Mouse (Mus musculus) liver, postnatal 0 days (tissue): ENCODE measurements at regions not wholly inside any gene's neighbourhood (a gene's known extent, or its start where the extent isn't known, plus 50 kb on each side); places are given as distances from the start of the nearest gene placed in this dataset.

Source experiments
- ATAC-seq: fragments of 200-750 bp; cut with Nextera tagmentation; 2 replicates; pipeline ENCODE4 v1.8.0; 2017; ENCODE audit warnings: mild to moderate bottlenecking, moderate library complexity
- DNase-seq: peaks from one replicate; pipeline ENCODE4 v3.0.0-alpha.2; 2016
- H3K27ac ChIP-seq: fragments of 300-500 bp; sonication (generic); 2 replicates; pipeline ENCODE4 v1.5.1; 2014; ENCODE audit warnings: antibody characterized with exemption, moderate library complexity, mild to moderate bottlenecking, low read depth
- H3K27me3 ChIP-seq: fragments of 300-500 bp; sonication (generic); 2 replicates; pipeline ENCODE4 v1.6.1; 2014; ENCODE audit warnings: low read length, control low read depth, mixed read lengths; ENCODE audit not compliant: insufficient read depth
- H3K36me3 ChIP-seq: fragments of 300-500 bp; sonication (generic); replicated peaks from 2 replicates; pipeline ENCODE4 v1.6.1; 2014; ENCODE audit warnings: mild to moderate bottlenecking, control low read depth, low read length, moderate library complexity, mixed read lengths; ENCODE audit not compliant: insufficient read depth
- H3K4me1 ChIP-seq: fragments of 300-500 bp; sonication (generic); 2 replicates; pipeline ENCODE4 v1.6.1; 2014; ENCODE audit warnings: antibody characterized with exemption, mild to moderate bottlenecking, control low read depth; ENCODE audit not compliant: insufficient read depth
- H3K4me2 ChIP-seq: fragments of 300-500 bp; sonication (generic); 2 replicates; pipeline ENCODE4 v1.6.1; 2014; ENCODE audit warnings: low read depth, mild to moderate bottlenecking, low read length, moderate library complexity, mixed read lengths
- H3K4me3 ChIP-seq: fragments of 300-500 bp; sonication (generic); 2 replicates; pipeline ENCODE4 v1.5.1; 2014; ENCODE audit warnings: low read depth, low read length
- H3K9ac ChIP-seq: fragments of 300-500 bp; sonication (generic); replicated peaks from 2 replicates; pipeline ENCODE4 v1.6.1; 2014; ENCODE audit warnings: mild to moderate bottlenecking, moderate library complexity
- H3K9me3 ChIP-seq: fragments of 300-500 bp; sonication (generic); 2 replicates; pipeline ENCODE4 v1.6.1; 2016; ENCODE audit warnings: mild to moderate bottlenecking, control low read depth, low read length, mixed read lengths
- CTCF ChIP-seq: sonication (generic); IDR thresholded peaks from 2 replicates; pipeline ENCODE4 v1.5.1; 2016; ENCODE audit warnings: antibody characterized with exemption, low read depth
- EP300 ChIP-seq: IDR thresholded peaks from 2 replicates; pipeline ENCODE4 v1.6.1; 2016; ENCODE audit warnings: antibody characterized with exemption, low read depth, mild to moderate bottlenecking
- WGBS: fragments of 180-500 bp; shearing (Covaris S2); extraction: QIAGEN DNeasy Blood & Tissue Kit; methylation state at CpG from one replicate; pipeline ENCODE4 v1.1.7; 2014; ENCODE audit not compliant: insufficient replicate concordance; 5-methylcytosine and 5-hydroxymethylcytosine counted together

GRCm38 (mm10) chr7:36076021-36076441 is 273.2 kb upstream of the Zfp507 start:
- Histone ChIP-seq H3K4me3 (no peak overlapping the region), H3K4me2 (no peak overlapping the region), H3K36me3 (no peaks in the 10 kb centered on the region), H3K9ac (no peak overlapping the region), H3K27ac (no peak overlapping the region), H3K4me1 (no peaks in the 10 kb centered on the region), H3K27me3 (no peaks in the 10 kb centered on the region), H3K9me3 (no peaks in the 10 kb centered on the region; the same call in 1 of the 2 replicates)
- DNase-seq (no peak), ATAC-seq (no peak)
- WGBS = 22% methylated on average over 11 of the region's 11 CpGs
- no peak for TF ChIP-seq EP300
- no peak for TF ChIP-seq CTCF

GRCm38 (mm10) chr7:36071774-36072173 is 269.0 kb upstream of the Zfp507 start:
- Histone ChIP-seq H3K27me3 (no peaks in the 10 kb centered on the region), H3K4me2 (peak overlapping the region; percentile 48), H3K9me3 (no peaks in the 10 kb centered on the region), H3K36me3 (no peaks in the 10 kb centered on the region), H3K27ac (no peak overlapping the region), H3K4me1 (no peaks in the 10 kb centered on the region), H3K9ac (no peak overlapping the region), H3K4me3 (0 out of 2 replicates have a peak overlapping the region, but pooled peaks have one; percentile 15)
- TF ChIP-seq CTCF (peak; percentile 68), EP300 (no peak)
- ATAC-seq = no peak
- WGBS = 9% methylated on average over 13 of the region's 13 CpGs
- peak; percentile 33 for DNase-seq

GRCm38 (mm10) chr7:36066725-36067124 is 263.9 kb upstream of the Zfp507 start:
- H3K36me3 ChIP-seq = no peaks in the 10 kb centered on the region
- 50% methylated on average over 3 of the region's 3 CpGs for WGBS
- DNase-seq (peak; percentile 19), ATAC-seq (peak; percentile 50)
- no peaks in the 10 kb centered on the region for H3K27me3 ChIP-seq
- no peak overlapping the region for H3K27ac ChIP-seq
- H3K4me3 ChIP-seq = no peak overlapping the region
- TF ChIP-seq CTCF (no peak), EP300 (no peak)
- H3K9me3 ChIP-seq = no peaks in the 10 kb centered on the region
- H3K9ac ChIP-seq = no peak overlapping the region
- no peaks in the 10 kb centered on the region for H3K4me1 ChIP-seq
- no peak overlapping the region for H3K4me2 ChIP-seq

GRCm38 (mm10) chr7:36061679-36062078 is 258.9 kb upstream of the Zfp507 start:
- DNase-seq (no peak), ATAC-seq (no peak)
- Histone ChIP-seq H3K36me3 (no peaks in the 10 kb centered on the region), H3K9me3 (no peaks in the 10 kb centered on the region), H3K4me2 (no peak overlapping the region), H3K27ac (no peak overlapping the region), H3K9ac (no peak overlapping the region), H3K4me1 (no peaks in the 10 kb centered on the region), H3K27me3 (no peaks in the 10 kb centered on the region), H3K4me3 (no peak overlapping the region)
- WGBS = 73% methylated on average over 3 of the region's 4 CpGs
- TF ChIP-seq CTCF (no peak), EP300 (no peak)

- ATAC-seq (no peak), DNase-seq (no peak)
- Histone ChIP-seq H3K4me2 (no peak overlapping the region), H3K4me3 (no peak overlapping the region), H3K9ac (no peak overlapping the region), H3K4me1 (no peaks in the 10 kb centered on the region), H3K9me3 (no peaks in the 10 kb centered on the region), H3K27me3 (no peaks in the 10 kb centered on the region), H3K36me3 (no peaks in the 10 kb centered on the region), H3K27ac (no peak overlapping the region)
- 67% methylated on average over 4 of the region's 4 CpGs for WGBS
- no peak for TF ChIP-seq CTCF
- TF ChIP-seq EP300 = no peak
These were observed 257.6 kb upstream of the Zfp507 start for GRCm38 (mm10) chr7:36060426-36060825.

- no peak overlapping the region for H3K4me3 ChIP-seq
- no peaks in the 10 kb centered on the region for H3K27me3 ChIP-seq
- ATAC-seq (no peak), DNase-seq (no peak)
- no peak overlapping the region for H3K4me2 ChIP-seq
- TF ChIP-seq CTCF (no peak), EP300 (no peak)
- no peaks in the 10 kb centered on the region for H3K4me1 ChIP-seq
- no peaks in the 10 kb centered on the region for H3K36me3 ChIP-seq
- no peak overlapping the region for H3K27ac ChIP-seq
- 75% methylated on average over 8 of the region's 8 CpGs for WGBS
- no peak overlapping the region for H3K9ac ChIP-seq
- H3K9me3 ChIP-seq = no peaks in the 10 kb centered on the region
These were observed 243.2 kb upstream of the Zfp507 start for GRCm38 (mm10) chr7:36046053-36046452.

GRCm38 (mm10) chr7:36031881-36032280 is 229.1 kb upstream of the Zfp507 start:
- no peaks in the 10 kb centered on the region for H3K9me3 ChIP-seq
- 79% methylated on average over 3 of the region's 3 CpGs for WGBS
- ATAC-seq (no peak), DNase-seq (no peak)
- TF ChIP-seq CTCF (no peak), EP300 (no peak)
- H3K4me1 ChIP-seq = no peaks in the 10 kb centered on the region
- no peaks in the 10 kb centered on the region for H3K36me3 ChIP-seq
- no peak overlapping the region for H3K4me3 ChIP-seq
- no peaks in the 10 kb centered on the region for H3K27me3 ChIP-seq
- no peak overlapping the region for H3K4me2 ChIP-seq
- H3K9ac ChIP-seq = no peak overlapping the region
- no peak overlapping the region for H3K27ac ChIP-seq
